Comparison of ENCODE assay signal across 16 mouse cellular contexts in genomic region chr5:114462067-114463040, GRCm38 (mm10). TPM values are rescaled to one million over a fixed set of nuclear protein-coding genes. Genes with fewer than 3 reads are reported as not detected.
DNase-seq lines count a peak whose midpoint lies in the region; ATAC-seq lines count a peak whose summit lies in the region.
"Had no signal": no experiment of that assay in that cellular context is flagged by ENCODE, and none has a peak within 500 bp of the region (broad histone marks: within the 10 kb centered on the region; RNA-seq: fewer than 3 reads in every experiment).

No protein-coding gene starts in this region.

- peak; percentile 66 to 89 for DNase-seq in adrenal gland, adult (ENCODE audit: inconsistent age in 2 of 2, low spot score in 1 of 2)
- no peak for DNase-seq in adrenal gland, postnatal 4 days (ENCODE audit: low spot score in 2 of 2)
- peak; percentile 64 to 78 for DNase-seq in kidney, adult 8-10 months
- peak; percentile 38 for DNase-seq in kidney, postnatal 10 days
- DNase-seq in forebrain, embryonic 14.5 days (ENCODE audit: low spot score) = no peak
- DNase-seq: gastrocnemius, postnatal 36 days; lung, postnatal 10 days; thymus, adult 18-20 months had no signal

- no peak overlapping the region for H3K27ac ChIP-seq in kidney, embryonic 15.5 days
- peak overlapping the region; percentile 67 for H3K27ac ChIP-seq in brown adipose tissue, adult 24 weeks (replicated peaks; ENCODE audit: low read depth, low read length)
- no peak overlapping the region for H3K27ac ChIP-seq in forebrain, embryonic 14.5 days (ENCODE audit: low read depth, low read length)
- H3K27ac ChIP-seq: embryonic facial prominence, embryonic 15.5 days; hindbrain, embryonic 13.5 days; liver, embryonic 12.5 days; midbrain, embryonic 15.5 days; neural tube, embryonic 13.5 days had no signal

- H3K4me2 ChIP-seq in kidney, embryonic 15.5 days = no peak overlapping the region
- H3K4me2 ChIP-seq in forebrain, embryonic 14.5 days (ENCODE audit: low read length) = no peak overlapping the region
- H3K4me2 ChIP-seq: embryonic facial prominence, embryonic 15.5 days; hindbrain, embryonic 13.5 days; liver, embryonic 12.5 days; midbrain, embryonic 15.5 days; neural tube, embryonic 13.5 days had no signal

- H3K9me3 ChIP-seq in kidney, embryonic 15.5 days (replicated peaks) = no peaks in the 10 kb centered on the region
- H3K9me3 ChIP-seq in forebrain, embryonic 14.5 days (replicated peaks; ENCODE audit: control insufficient read depth, low read length) = no peaks in the 10 kb centered on the region
- H3K9me3 ChIP-seq: embryonic facial prominence, embryonic 15.5 days; hindbrain, embryonic 13.5 days; liver, embryonic 12.5 days; midbrain, embryonic 15.5 days; neural tube, embryonic 13.5 days had no signal

- no peak overlapping the region for H3K9ac ChIP-seq in kidney, embryonic 15.5 days
- no peak overlapping the region for H3K9ac ChIP-seq in forebrain, embryonic 14.5 days (ENCODE audit: low read length)
- H3K9ac ChIP-seq: embryonic facial prominence, embryonic 15.5 days; hindbrain, embryonic 13.5 days; liver, embryonic 12.5 days; midbrain, embryonic 15.5 days; neural tube, embryonic 13.5 days had no signal

- WGBS in kidney, embryonic 15.5 days = 86% methylated on average over 24 of the region's 24 CpGs
- 69% methylated on average over 24 of the region's 24 CpGs for WGBS in forebrain, embryonic 14.5 days

- peaks cover 54% of the 10 kb centered on the region for H3K4me1 ChIP-seq in kidney, embryonic 15.5 days
- H3K4me1 ChIP-seq in brown adipose tissue, adult 24 weeks (ENCODE audit: control insufficient read depth, insufficient read depth, insufficient read length, low read length) = peaks cover 7% of the 10 kb centered on the region
- peaks cover 14% of the 10 kb centered on the region for H3K4me1 ChIP-seq in forebrain, embryonic 14.5 days (ENCODE audit: control insufficient read depth, insufficient read depth, low read length)

- no peak for ATAC-seq in kidney, embryonic 15.5 days (replicated peaks; ENCODE audit: low FRiP score)
- ATAC-seq in CD4-positive, CD25-positive, alpha-beta regulatory T cell, adult 4 months = no peak
- ATAC-seq in forebrain, embryonic 14.5 days = no peak
- ATAC-seq: midbrain, embryonic 15.5 days had no signal

- H3K36me3 ChIP-seq in kidney, embryonic 15.5 days = no peaks in the 10 kb centered on the region
- 0 out of 2 replicates have a peak, but pooled peaks cover 3% of the 10 kb centered on the region for H3K36me3 ChIP-seq in forebrain, embryonic 14.5 days (ENCODE audit: control insufficient read depth, insufficient read depth, low read length)
- H3K36me3 ChIP-seq: embryonic facial prominence, embryonic 15.5 days; hindbrain, embryonic 13.5 days; liver, embryonic 12.5 days; midbrain, embryonic 15.5 days; neural tube, embryonic 13.5 days had no signal

- no peak overlapping the region for H3K4me3 ChIP-seq in kidney, embryonic 15.5 days (replicated peaks)
- H3K4me3 ChIP-seq in brown adipose tissue, adult 24 weeks (ENCODE audit: insufficient read depth, low read depth, low read length) = no peak overlapping the region
- no peak overlapping the region for H3K4me3 ChIP-seq in forebrain, embryonic 14.5 days (ENCODE audit: low read depth, low read length)
- H3K4me3 ChIP-seq: embryonic facial prominence, embryonic 15.5 days; hindbrain, embryonic 13.5 days; liver, embryonic 12.5 days; midbrain, embryonic 15.5 days; neural tube, embryonic 13.5 days had no signal

- H3K27me3 ChIP-seq in kidney, embryonic 15.5 days = no peaks in the 10 kb centered on the region
- no peaks in the 10 kb centered on the region; the same call in 1 of the 2 replicates for H3K27me3 ChIP-seq in forebrain, embryonic 14.5 days (replicated peaks; ENCODE audit: control insufficient read depth, insufficient read depth, low read length)
- H3K27me3 ChIP-seq: embryonic facial prominence, embryonic 15.5 days; hindbrain, embryonic 13.5 days; liver, embryonic 12.5 days; neural tube, embryonic 13.5 days had no signal

RNA-seq across cellular contexts. Expression of gene Mvk, which starts 18.3 kb away (rescaled TPM):
- 10 to 100 TPM; 21.5 to 23.6 TPM for total RNA-seq in adrenal gland, postnatal 4 days (2021)
- polyA plus RNA-seq in kidney, embryonic 15.5 days (2015; fragmentation: Nextera tagmentation; extraction: Ambion mirVana) = 40.2 and 42.8 TPM in 2 replicates
- polyA plus RNA-seq in brown adipose tissue, adult 24 weeks (2012; ENCODE audit: insufficient read depth, insufficient read length, missing spikeins) = 23.0 and 23.4 TPM in 2 replicates
- 10 to 100 TPM; 11.2 to 17.5 TPM for polyA plus RNA-seq in CD4-positive, CD25-positive, alpha-beta regulatory T cell, adult 4 months (2017; shearing (Covaris generic))
- 55.9 and 58.6 TPM in 2 replicates for polyA plus RNA-seq in forebrain, embryonic 14.5 days (2014; fragmentation: Nextera tagmentation; extraction: Ambion mirVana)

RNA-seq across cellular contexts. Expression of gene Mmab, which starts 18.5 kb away (rescaled TPM):
- total RNA-seq in adrenal gland, postnatal 4 days (2021) = 10 to 100 TPM; 18.1 to 18.2 TPM
- 30.5 and 33.4 TPM in 2 replicates for polyA plus RNA-seq in kidney, embryonic 15.5 days (2015; fragmentation: Nextera tagmentation; extraction: Ambion mirVana)
- polyA plus RNA-seq in brown adipose tissue, adult 24 weeks (2012; ENCODE audit: insufficient read depth, insufficient read length, missing spikeins) = 32.1 and 36.7 TPM in 2 replicates
- polyA plus RNA-seq in CD4-positive, CD25-positive, alpha-beta regulatory T cell, adult 4 months (2017; shearing (Covaris generic)) = 1 to 10 TPM; 5.0 to 7.4 TPM
- polyA plus RNA-seq in forebrain, embryonic 14.5 days (2014; fragmentation: Nextera tagmentation; extraction: Ambion mirVana) = 18.2 and 18.6 TPM in 2 replicates

Comparison
In these comparisons a context has a peak if more than half of its experiments do, and no peak if none do; other contexts are left out.
1. DNase-seq: peak in adrenal gland, adult (2 of 2), kidney, adult 8-10 months (2 of 2) and kidney, postnatal 10 days (single experiment); none in adrenal gland, postnatal 4 days (0 of 2) and forebrain, embryonic 14.5 days (single experiment).